Mouse (Mus musculus) brain, embryonic 14.5 days (tissue): ENCODE measurements around the gene Lsm10.

ENCODE experiments used
- CTCF ChIP-seq: fragments of 200-500 bp; IDR thresholded peaks from 2 replicates; pipeline ENCODE4 v1.5.1; 2012; ENCODE audit warnings: inconsistent platforms, mild to moderate bottlenecking, moderate library complexity, borderline replicate concordance; ENCODE audit not compliant: insufficient read depth, insufficient read length; ENCODE audit errors: extremely low read depth
- POLR2A ChIP-seq: fragments of 200-500 bp; IDR thresholded peaks from 2 replicates; pipeline ENCODE4 v1.6.1; 2012; ENCODE audit warnings: mild to moderate bottlenecking, inconsistent platforms, borderline replicate concordance; ENCODE audit not compliant: poor library complexity, insufficient read depth, insufficient read length, severe bottlenecking; ENCODE audit errors: extremely low read depth

DNA sequence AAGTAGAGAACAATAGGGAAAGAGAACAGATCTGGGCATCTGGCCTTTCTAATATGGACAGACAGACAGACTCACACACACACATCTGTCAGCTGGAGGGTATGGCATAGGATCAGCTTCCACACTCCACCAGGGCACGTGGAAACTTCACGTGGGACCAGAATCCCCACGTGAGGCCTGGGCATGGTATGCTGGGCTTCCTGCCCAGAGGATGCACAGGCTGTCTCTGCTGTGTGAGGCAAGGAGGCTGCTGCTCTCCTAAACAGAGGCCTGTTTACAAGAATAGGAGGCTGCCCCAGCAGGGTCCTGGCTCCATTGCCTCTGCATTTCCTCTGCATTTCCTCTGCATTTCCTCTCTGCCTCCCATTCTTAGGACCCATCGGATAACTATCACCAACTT is 38.2 kb downstream of the Lsm10 start:
- TF ChIP-seq POLR2A (no peak), CTCF (no peak)
